Mouse (Mus musculus) cerebellum, postnatal 14 days (tissue): ENCODE results near the gene Wdr70.

ENCODE experiments used
- DNase-seq, 2 experiments: peaks; one replicate each; pipeline ENCODE4 v3.0.0; 2021; ENCODE audit warnings: mixed read lengths in 2 of 2

Gene Wdr70

GRCm38 (mm10) chr15:7857418-7857817 lies 241.6 kb downstream of the Wdr70 start:
- no peak for DNase-seq

- DNase-seq, result no peak
Observed at GRCm38 (mm10) chr15:7842398-7842797, 256.6 kb downstream of the Wdr70 start.

- DNase-seq, result no peak
Observed at GRCm38 (mm10) chr15:7841664-7842063, 257.3 kb downstream of the Wdr70 start.

GRCm38 (mm10) chr15:7838921-7839309 lies 260.1 kb downstream of the Wdr70 start:
- DNase-seq, result peak in 1 of 2 experiments; percentile 43

- DNase-seq, result no peak
Observed at GRCm38 (mm10) chr15:7838060-7838920, 260.7 kb downstream of the Wdr70 start.

GRCm38 (mm10) chr15:7835404-7835803 lies 263.6 kb downstream of the Wdr70 start:
- no peak for DNase-seq

- DNase-seq, result peak; percentile 73 to 79
Observed at GRCm38 (mm10) chr15:7825530-7825929, 273.5 kb downstream of the Wdr70 start.

- peak; percentile 51 to 59 for DNase-seq
Observed at GRCm38 (mm10) chr15:7823886-7824285, 275.1 kb downstream of the Wdr70 start.
